Mouse (Mus musculus) gastrocnemius, postnatal 4 days (tissue): ENCODE results near the gene Mageb1. TPM values are rescaled to one million over a fixed set of nuclear protein-coding genes. Genes with fewer than 3 reads are reported as not detected.
"Not testable (repeated sequence)": the region's sequence is repeated elsewhere in the genome, so short reads cannot be mapped to it uniquely, and the experiment has no call there.

ENCODE experiments used
- DNase-seq, 2 experiments: peaks; one replicate each; pipeline ENCODE4 v3.0.0; 2021 to 2022; ENCODE audit warnings: low spot score in 2 of 2, mixed read lengths in 2 of 2
- long read RNA-seq, 2 experiments: library from polyadenylated mRNA; stranded (forward); transcript quantifications; one replicate each; pipeline ENCODE4 v2.0.0; 2021
- total RNA-seq, 2 experiments: library from RNA; stranded (reverse); gene quantifications; 2 replicates each; pipeline ENCODE4 v1.2.3; 2021

Mageb1 gene
- total RNA-seq = not detected
- long read RNA-seq, experiment 1 = 0 reads
- long read RNA-seq, experiment 2 = 0 reads

DNA sequence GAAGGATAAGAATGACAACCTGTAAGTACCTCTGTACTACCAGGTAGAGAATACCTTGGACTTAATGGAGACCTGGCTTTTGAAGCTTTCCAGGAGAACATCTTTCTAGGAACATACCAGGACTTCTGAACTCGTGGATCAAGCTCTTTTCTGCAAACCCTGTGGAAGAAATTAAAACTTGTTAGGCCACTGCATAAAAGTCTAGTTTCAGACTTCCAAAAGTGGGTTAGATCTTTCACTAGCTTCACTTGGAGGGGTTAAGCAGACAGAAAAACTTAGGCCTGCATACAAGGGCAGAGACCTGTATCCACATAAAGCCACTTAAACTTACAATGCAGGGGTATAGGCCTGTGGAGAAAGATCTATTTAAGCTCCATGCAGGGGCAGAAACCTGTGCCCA lies at the start of gene Mageb1:
Gene Mageb1, minus strand, starts transcription at position 101 of the 400 bp plus-strand sequence.
- DNase-seq = not testable (repeated sequence)

Other genes starting within 250 kb of the Mageb1 start
- not detected for gene Mageb5, start 233.3 kb downstream of the Mageb1 start, total RNA-seq